Mouse (Mus musculus) heart, adult 2 months (tissue): ENCODE measurements around the gene Ttll7.

Experiments
- CTCF ChIP-seq: fragments of 200-600 bp; IDR thresholded peaks from 2 replicates; pipeline ENCODE4 v1.8.1; 2022; ENCODE audit warnings: antibody characterized with exemption, mild to moderate bottlenecking, moderate library complexity
- EP300 ChIP-seq: fragments of 200-500 bp; IDR thresholded peaks from 2 replicates; pipeline ENCODE4 v1.6.1; 2011; ENCODE audit warnings: low read depth, low read length, control low read depth; ENCODE audit not compliant: insufficient read depth
- POLR2A ChIP-seq: fragments of 200-500 bp; IDR thresholded peaks from 2 replicates; pipeline ENCODE4 v1.6.1; 2011; ENCODE audit warnings: mild to moderate bottlenecking, low read depth, low read length, control low read depth; ENCODE audit not compliant: insufficient read depth

DNA sequence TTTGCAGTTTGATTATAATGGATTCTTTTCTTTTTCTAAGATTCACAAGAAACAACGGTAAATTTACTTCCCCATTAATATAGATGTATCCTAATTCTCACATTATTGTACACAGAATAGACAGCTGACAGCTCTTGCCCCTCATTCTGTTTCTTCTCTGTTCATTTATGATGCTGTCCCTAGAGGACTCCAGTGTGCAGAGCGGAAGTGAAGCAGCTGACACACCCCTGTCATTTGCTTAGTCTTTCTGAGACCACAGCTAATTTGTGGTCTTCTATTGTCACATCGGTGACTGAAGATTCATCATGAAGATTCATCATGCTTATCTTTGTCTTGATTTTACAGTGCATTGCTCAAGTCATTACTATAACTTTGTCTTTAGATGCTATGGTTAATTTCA lies 126.1 kb downstream of the Ttll7 start:
- no peak for TF ChIP-seq POLR2A
- no peak for TF ChIP-seq CTCF
- TF ChIP-seq EP300 = no peak
